Mouse (Mus musculus): ENCODE measurements around the gene Als2cl.

GRCm38 (mm10) chr9:110834411-110834810 is 45.3 kb upstream of the Als2cl start, which contains the start of gene Prss45:
- TF ChIP-seq CTCF (IDR thresholded peaks at IDR 0.05; ENCODE audit: borderline replicate concordance, control insufficient read depth, extremely low read depth, insufficient read depth, low read length, poor library complexity): no peak
- no peak for TF ChIP-seq POLR2A (IDR thresholded peaks at IDR 0.05; ENCODE audit: control insufficient read depth, extremely low read depth, insufficient read depth, low read length, poor library complexity)
